Comparison of ENCODE assay signal across 24 mouse cellular contexts in genomic region chr4:151068751-151069150, GRCm38 (mm10). TPM values are rescaled to one million over a fixed set of nuclear protein-coding genes. Genes with fewer than 3 reads are reported as not detected.
DNase-seq lines count a peak whose midpoint lies in the region; ATAC-seq and TF ChIP-seq lines count a peak whose summit lies in the region.
"Had no signal": no experiment of that assay in that cellular context is flagged by ENCODE, and none has a peak within 500 bp of the region (broad histone marks: within the 10 kb centered on the region; RNA-seq: fewer than 3 reads in every experiment).

No protein-coding gene starts in this region.

- dilution Hi-C loops in CH12.LX (cut with MboI; ENCODE audit: extremely low pct_ligation_motif_present, extremely low pct_unique_long_range_greater_than_20kb, low sequenced_read_pairs), result no loop called here

- no peaks in the 10 kb centered on the region for H3K79me2 ChIP-seq in CH12.LX (replicated peaks; ENCODE audit: control insufficient read depth, extremely low read depth, insufficient read depth, poor library complexity, severe bottlenecking)

- H3K27me3 ChIP-seq in kidney, adult 2 months (replicated peaks; ENCODE audit: control insufficient read depth, insufficient read depth, low read length), result no peaks in the 10 kb centered on the region
- H3K27me3 ChIP-seq in CH12.LX (replicated peaks), result peaks cover 20% of the 10 kb centered on the region
- no peaks in the 10 kb centered on the region for H3K27me3 ChIP-seq in cerebellum, adult 2 months (ENCODE audit: control insufficient read depth, insufficient read depth, low read length)
- H3K27me3 ChIP-seq: embryonic facial prominence, embryonic 13.5 days; midbrain, embryonic 15.5 days had no signal

- H3K9ac ChIP-seq in CH12.LX (ENCODE audit: insufficient read depth, low read depth), result no peak overlapping the region
- H3K9ac ChIP-seq: embryonic facial prominence, embryonic 13.5 days; liver, postnatal 0 days; midbrain, embryonic 15.5 days had no signal

- no peak overlapping the region for H3K4me3 ChIP-seq in kidney, adult 2 months (ENCODE audit: insufficient read depth, low read depth, low read length)
- no peak overlapping the region for H3K4me3 ChIP-seq in CH12.LX (replicated peaks in 1 of 3; ENCODE audit: low read depth in 2 of 3, low read length in 2 of 3, poor library complexity in 1 of 3)
- no peak overlapping the region for H3K4me3 ChIP-seq in cerebellum, adult 2 months (replicated peaks; ENCODE audit: insufficient read depth, low read depth, low read length)
- H3K4me3 ChIP-seq: embryonic facial prominence, embryonic 13.5 days; midbrain, embryonic 15.5 days had no signal

- peak; percentile 61 for ATAC-seq in megakaryocyte, adult 5-6 weeks (ENCODE audit: poor library complexity, severe bottlenecking)
- ATAC-seq: CD4-positive, CD25-positive, alpha-beta regulatory T cell, adult 4 months; liver, postnatal 0 days; midbrain, embryonic 15.5 days had no signal

- H3K4me1 ChIP-seq in kidney, adult 2 months (ENCODE audit: control insufficient read depth, insufficient read depth, low read length), result no peaks in the 10 kb centered on the region
- H3K4me1 ChIP-seq in CH12.LX (ENCODE audit: control insufficient read depth in 1 of 2, insufficient read depth in 2 of 2), result no peaks in the 10 kb centered on the region
- peaks cover 3% of the 10 kb centered on the region; the same call in 1 of the 2 replicates for H3K4me1 ChIP-seq in cerebellum, adult 2 months (ENCODE audit: control insufficient read depth, insufficient read depth, low read length)
- H3K4me1 ChIP-seq: embryonic facial prominence, embryonic 13.5 days; midbrain, embryonic 15.5 days had no signal

- H3K36me3 ChIP-seq in kidney, adult 2 months (ENCODE audit: control insufficient read depth, insufficient read depth, low read length), result no peaks in the 10 kb centered on the region
- no peaks in the 10 kb centered on the region for H3K36me3 ChIP-seq in CH12.LX (replicated peaks in 1 of 2; ENCODE audit: control insufficient read depth in 1 of 2, insufficient read depth in 1 of 2, low read length in 1 of 2)

- no peak for TF ChIP-seq RAD21 in CH12.LX (IDR thresholded peaks at IDR 0.05; ENCODE audit: low read depth, low read length)

- in situ Hi-C loops in CH12.LX (cut with MboI; ENCODE audit: low pct_ligation_motif_present, low pct_unique_long_range_greater_than_20kb, low sequenced_read_pairs), result no loop called here

- no peaks in the 10 kb centered on the region for H3K9me3 ChIP-seq in CH12.LX (replicated peaks; ENCODE audit: low read length)
- H3K9me3 ChIP-seq: embryonic facial prominence, embryonic 13.5 days; midbrain, embryonic 15.5 days had no signal

- no peak for TF ChIP-seq POLR2A in kidney, adult 2 months (IDR thresholded peaks at IDR 0.05; ENCODE audit: low read depth, low read length)
- TF ChIP-seq POLR2A in CH12.LX (IDR thresholded peaks at IDR 0.05; ENCODE audit: low read depth, low read length), result no peak
- TF ChIP-seq POLR2A in cerebellum, adult 2 months (IDR thresholded peaks at IDR 0.05; ENCODE audit: borderline replicate concordance, insufficient read depth, low read length), result no peak

- TF ChIP-seq EP300 in CH12.LX (IDR thresholded peaks at IDR 0.05; ENCODE audit: low read length), result no peak

- 64% methylated on average over 4 of the region's 4 CpGs for WGBS in kidney, adult 2 months
- 60% methylated on average over 4 of the region's 4 CpGs for WGBS in cerebellum, adult 2 months

- H3K27ac ChIP-seq in kidney, adult 2 months (ENCODE audit: insufficient read depth, low read depth, low read length), result no peak overlapping the region
- H3K27ac ChIP-seq in CH12.LX (ENCODE audit: insufficient read depth, low read depth), result no peak overlapping the region
- H3K27ac ChIP-seq in cerebellum, adult 2 months (ENCODE audit: insufficient read depth, low read length), result no peak overlapping the region
- H3K27ac ChIP-seq: embryonic facial prominence, embryonic 13.5 days; macrophage; midbrain, embryonic 15.5 days had no signal

- DNase-seq in kidney, adult 2 months, result no peak
- no peak for DNase-seq in kidney, adult 8-10 months
- DNase-seq in 3T3-L1 (ENCODE audit: low read depth, low spot score) (peak; percentile 18), CH12.LX (ENCODE audit: extremely low read depth) (no peak)
- no peak for DNase-seq in cerebellum, adult 2 months
- DNase-seq in right cerebral cortex, postnatal 36 days (ENCODE audit: low spot score in 2 of 2), result no peak
- DNase-seq: adrenal gland, adult 8-10 months; cerebellum, adult 11-12 months; gastrocnemius, postnatal 10 days; liver, postnatal 0 days; thymus, adult 2 months had no signal

- TF ChIP-seq CTCF in kidney, adult 2 months (conservative IDR thresholded peaks at IDR 0.05; ENCODE audit: insufficient read depth, insufficient read length, low read depth, low read length), result 0 out of 2 replicates have a peak, but pooled peaks have one; percentile 19
- peak in 1 of 2 experiments; percentile 27; a peak in 1 of 4 replicates for TF ChIP-seq CTCF in CH12.LX (conservative IDR thresholded peaks at IDR 0.05 in 1 of 2, IDR thresholded peaks at IDR 0.05 in 1 of 2; ENCODE audit: low read depth in 2 of 2, low read length in 2 of 2)
- no peak for TF ChIP-seq CTCF in cerebellum, adult 2 months (IDR thresholded peaks at IDR 0.05; ENCODE audit: borderline replicate concordance, insufficient read depth, low read depth, low read length)

- no peak overlapping the region for H3K4me2 ChIP-seq in CH12.LX (ENCODE audit: insufficient read depth, low read depth, poor library complexity, severe bottlenecking)
- H3K4me2 ChIP-seq: embryonic facial prominence, embryonic 13.5 days; heart, embryonic 11.5 days; midbrain, embryonic 15.5 days had no signal

TF ChIP-seq in CH12.LX, 34 proteins besides CTCF, POLR2A, EP300 and RAD21:
- TF ChIP-seq TCF12 (IDR thresholded peaks at IDR 0.05; ENCODE audit: low read depth, low read length), result no peak
- TF ChIP-seq MYC (IDR thresholded peaks at IDR 0.05; ENCODE audit: low read depth, low read length), result peak; percentile 69
- peak; percentile 72 for TF ChIP-seq MAX (IDR thresholded peaks at IDR 0.05; ENCODE audit: low read length)

RNA-seq across cellular contexts. Expression of gene Vamp3, which starts 11.0 kb away (rescaled TPM):
- polyA plus RNA-seq in kidney, adult 2 months (2012; rRNA removed), result 29.4 and 40.6 TPM in 2 replicates
- total RNA-seq in CH12.LX (2012; rRNA removed) (29.2 and 33.8 TPM in 2 replicates), CH12.LX (2014; rRNA removed) (68.4 and 72.7 TPM in 2 replicates)
- 43.5 and 44.1 TPM in 2 replicates for polyA plus RNA-seq in CH12.LX (2012; ENCODE audit: insufficient read length, low read depth)
- 134 and 150 TPM in 2 replicates for total RNA-seq in megakaryocyte, adult 5-6 weeks (2015)
- total RNA-seq in megakaryocyte, adult 5-6 weeks (2017), result 71.5 and 95.3 TPM in 2 replicates
- 61.3 and 67.9 TPM in 2 replicates for polyA plus RNA-seq in cerebellum, adult 2 months (2012; rRNA removed)

RNA-seq across cellular contexts. Expression of gene Gm13090, which starts 20.6 kb away (rescaled TPM):
- not detected in 2 replicates for polyA plus RNA-seq in kidney, adult 2 months (2012; rRNA removed)
- total RNA-seq in CH12.LX (2012; rRNA removed), result not detected in 2 replicates
- not detected in 2 replicates for total RNA-seq in CH12.LX (2014; rRNA removed)
- not detected in 2 replicates for polyA plus RNA-seq in CH12.LX (2012; ENCODE audit: insufficient read length, low read depth)
- not detected in 2 replicates for total RNA-seq in megakaryocyte, adult 5-6 weeks (2015)
- total RNA-seq in megakaryocyte, adult 5-6 weeks (2017), result not detected in 2 replicates
- not detected in 2 replicates for polyA plus RNA-seq in cerebellum, adult 2 months (2012; rRNA removed)
- total RNA-seq: adrenal gland, adult 8-10 months; gastrocnemius, postnatal 10 days; heart, postnatal 25 days; layer of hippocampus, adult 8-10 months had no signal
- polyA plus RNA-seq: brain, embryonic 14.5 days; CD4-positive, CD25-positive, alpha-beta regulatory T cell, adult 4 months; embryonic facial prominence, embryonic 13.5 days; frontal cortex, adult 2 months; kidney, embryonic 16.5 days; limb, embryonic 14.5 days; liver, postnatal 0 days; macrophage; thymus, adult 2 months; urinary bladder, adult 2 months had no signal

RNA-seq across cellular contexts. Expression of gene Per3, which starts 24.3 kb away (rescaled TPM):
- 13.1 and 14.1 TPM in 2 replicates for polyA plus RNA-seq in kidney, adult 2 months (2012; rRNA removed)
- 0.29 and 0.81 TPM in 2 replicates for total RNA-seq in CH12.LX (2012; rRNA removed)
- total RNA-seq in CH12.LX (2014; rRNA removed), result 0.56 and 0.76 TPM in 2 replicates
- polyA plus RNA-seq in CH12.LX (2012; ENCODE audit: insufficient read length, low read depth), result 0.46 and 0.74 TPM in 2 replicates
- total RNA-seq in megakaryocyte, adult 5-6 weeks (2015), result 0.94 and 1.6 TPM in 2 replicates
- total RNA-seq in megakaryocyte, adult 5-6 weeks (2017), result 1.2 and 1.5 TPM in 2 replicates
- 40.0 TPM in 2 replicates for polyA plus RNA-seq in cerebellum, adult 2 months (2012; rRNA removed)
